Mouse (Mus musculus) bone marrow macrophage, adult 2 months (primary cell): ENCODE data around the gene Map6.

Experiments
- CTCF ChIP-seq: IDR thresholded peaks from 2 replicates; pipeline ENCODE4 v1.5.1; 2012; ENCODE audit warnings: low read depth, mild to moderate bottlenecking, low read length, moderate library complexity
- POLR2A ChIP-seq: IDR thresholded peaks from 2 replicates; pipeline ENCODE4 v1.6.1; 2012; ENCODE audit warnings: mild to moderate bottlenecking, low read depth, low read length, borderline replicate concordance

DNA sequence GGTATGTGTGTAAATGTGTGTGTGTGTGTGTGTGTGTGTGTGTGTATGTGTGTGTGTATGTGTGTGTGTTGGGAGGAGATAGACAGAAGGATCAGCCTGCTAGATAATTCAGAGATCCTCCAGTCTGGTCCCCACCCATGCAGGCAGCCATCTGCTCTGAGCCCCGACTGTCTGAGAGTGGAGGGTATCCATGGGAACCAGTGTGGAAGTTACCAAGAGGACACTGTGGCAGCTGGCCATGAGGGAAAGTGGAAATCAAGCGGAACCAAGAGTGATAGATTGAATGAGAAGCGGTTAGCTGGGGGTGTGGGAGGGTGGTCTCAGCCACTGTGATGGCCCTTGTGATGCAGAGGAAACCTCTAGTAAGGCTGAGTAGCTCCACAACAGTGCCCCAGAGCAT, 20.0 kb downstream of the Map6 start:
- TF ChIP-seq CTCF (no peak), POLR2A (no peak)
